Mouse (Mus musculus) CH12.LX (cell line): Measurements from ENCODE around the gene Pkd1l3. TPM values are rescaled to one million over a fixed set of nuclear protein-coding genes. Genes with fewer than 3 reads are reported as not detected.

Experiments used
- DNase-seq: peaks from one replicate; pipeline ENCODE4 v3.0.0-alpha.2; 2013; ENCODE audit errors: extremely low read depth
- H3K27ac ChIP-seq: 2 replicates; pipeline ENCODE4 v1.5.1; 2012; ENCODE audit warnings: low read depth, mild to moderate bottlenecking, control low read depth, moderate library complexity; ENCODE audit not compliant: insufficient read depth
- H3K27me3 ChIP-seq: replicated peaks from 2 replicates; pipeline ENCODE3; 2012; ENCODE audit warnings: inconsistent platforms
- H3K36me3 ChIP-seq, 2 experiments: replicated peaks in 1 of 2; 2 replicates each; pipeline versions ENCODE3 to v1.6.1; 2012; ENCODE audit warnings: inconsistent platforms in 1 of 2, low read length in 1 of 2, mild to moderate bottlenecking in 1 of 2, mixed read lengths in 1 of 2, moderate library complexity in 1 of 2; ENCODE audit not compliant: control insufficient read depth in 1 of 2, insufficient read depth in 1 of 2
- H3K4me1 ChIP-seq, 2 experiments: 2 replicates each; pipeline ENCODE4 v1.6.1; 2012; ENCODE audit warnings: inconsistent platforms in 1 of 2, moderate library complexity in 1 of 2; ENCODE audit not compliant: insufficient read depth in 2 of 2, control insufficient read depth in 1 of 2
- H3K4me2 ChIP-seq: 2 replicates; pipeline ENCODE4 v1.6.1; 2012; ENCODE audit warnings: low read depth, mild to moderate bottlenecking, control low read depth; ENCODE audit not compliant: poor library complexity, insufficient read depth, severe bottlenecking
- H3K4me3 ChIP-seq, 3 experiments: fragments of 150-350 bp in 1 of 3; sonication (generic) in 1 of 3; replicated peaks in 1 of 3; 2 replicates each; pipeline versions ENCODE3 to v1.5.1; 2011 to 2012; ENCODE audit warnings: low read depth in 2 of 3, low read length in 2 of 3, mild to moderate bottlenecking in 2 of 3, moderate library complexity in 2 of 3, control low read depth in 1 of 3, improper control_type of control experiment in 1 of 3, inconsistent platforms in 1 of 3, mixed read lengths in 1 of 3; ENCODE audit not compliant: poor library complexity in 1 of 3
- H3K79me2 ChIP-seq: replicated peaks from 2 replicates; pipeline ENCODE4 v1.6.1; 2012; ENCODE audit warnings: mild to moderate bottlenecking, moderate library complexity; ENCODE audit not compliant: control insufficient read depth, poor library complexity, insufficient read depth, severe bottlenecking; ENCODE audit errors: extremely low read depth
- H3K9ac ChIP-seq: 2 replicates; pipeline ENCODE4 v1.6.1; 2012; ENCODE audit warnings: low read depth, mild to moderate bottlenecking, control low read depth, moderate library complexity; ENCODE audit not compliant: insufficient read depth
- H3K9me3 ChIP-seq: replicated peaks from 2 replicates; pipeline ENCODE3; 2012; ENCODE audit warnings: low read length, inconsistent platforms, mixed read lengths
- BHLHE40 ChIP-seq: IDR thresholded peaks from 2 replicates; pipeline ENCODE4 v1.6.1; 2011; ENCODE audit warnings: mild to moderate bottlenecking, low read depth, low read length, improper control_type of control experiment
- CHD2 ChIP-seq: IDR thresholded peaks from 2 replicates; pipeline ENCODE4 v1.6.1; 2011; ENCODE audit warnings: low read length, improper control_type of control experiment
- CTCF ChIP-seq, 2 experiments: IDR thresholded peaks in 1 of 2; conservative IDR thresholded peaks in 1 of 2; 2 replicates each; pipeline ENCODE4 v1.5.1; 2011 to 2012; ENCODE audit warnings: low read depth in 2 of 2, low read length in 2 of 2, improper control_type of control experiment in 1 of 2, inconsistent platforms in 1 of 2, mild to moderate bottlenecking in 1 of 2, moderate library complexity in 1 of 2
- ETS1 ChIP-seq: conservative IDR thresholded peaks from 2 replicates; pipeline ENCODE4 v1.6.1; 2012; ENCODE audit warnings: low read depth, mild to moderate bottlenecking, inconsistent platforms, low read length, improper control_type of control experiment, moderate library complexity
- IRF4 ChIP-seq: IDR thresholded peaks from 2 replicates; pipeline ENCODE4 v1.6.1; 2014; ENCODE audit warnings: low read depth, mild to moderate bottlenecking, inconsistent platforms, low read length, improper control_type of control experiment
- JUN ChIP-seq: IDR thresholded peaks from 2 replicates; pipeline ENCODE4 v1.6.1; 2011; ENCODE audit warnings: low read depth, mild to moderate bottlenecking, low read length, improper control_type of control experiment, moderate library complexity; ENCODE audit not compliant: insufficient read depth
- JUND ChIP-seq: conservative IDR thresholded peaks from 2 replicates; pipeline ENCODE4 v1.6.1; 2011; ENCODE audit warnings: low read depth, low read length, improper control_type of control experiment
- MAX ChIP-seq: IDR thresholded peaks from 2 replicates; pipeline ENCODE4 v1.6.1; 2011; ENCODE audit warnings: low read length, improper control_type of control experiment
- MXI1 ChIP-seq: IDR thresholded peaks from 2 replicates; pipeline ENCODE4 v1.6.1; 2011; ENCODE audit warnings: mild to moderate bottlenecking, low read depth, low read length, improper control_type of control experiment
- NRF1 ChIP-seq: IDR thresholded peaks from 2 replicates; pipeline ENCODE4 v1.6.1; 2014; ENCODE audit warnings: low read depth, mild to moderate bottlenecking, inconsistent platforms, low read length, improper control_type of control experiment, moderate library complexity
- PAX5 ChIP-seq: IDR thresholded peaks from 2 replicates; pipeline ENCODE4 v1.6.1; 2012; ENCODE audit warnings: low read length, inconsistent platforms, mixed read lengths
- RAD21 ChIP-seq: IDR thresholded peaks from 2 replicates; pipeline ENCODE4 v1.6.1; 2011; ENCODE audit warnings: low read depth, mild to moderate bottlenecking, low read length, improper control_type of control experiment, moderate library complexity
- RCOR1 ChIP-seq: conservative IDR thresholded peaks from 2 replicates; pipeline ENCODE4 v1.6.1; 2012; ENCODE audit warnings: low read depth, mild to moderate bottlenecking, inconsistent platforms, low read length, improper control_type of control experiment
- SIN3A ChIP-seq: IDR thresholded peaks from 2 replicates; pipeline ENCODE4 v1.6.1; 2012; ENCODE audit warnings: low read length, improper control_type of control experiment, inconsistent platforms
- SMC3 ChIP-seq: IDR thresholded peaks from 2 replicates; pipeline ENCODE4 v1.6.1; 2011; ENCODE audit warnings: low read depth, low read length, improper control_type of control experiment
- UBTF ChIP-seq: IDR thresholded peaks from 2 replicates; pipeline ENCODE4 v1.6.1; 2012; ENCODE audit warnings: low read depth, mild to moderate bottlenecking, inconsistent platforms, low read length, improper control_type of control experiment, moderate library complexity
- ZKSCAN1 ChIP-seq: IDR thresholded peaks from 2 replicates; pipeline ENCODE4 v1.6.1; 2012; ENCODE audit warnings: low read depth, inconsistent platforms, low read length, improper control_type of control experiment, borderline replicate concordance
- ZMIZ1 ChIP-seq: IDR thresholded peaks from 2 replicates; pipeline ENCODE4 v1.6.1; 2012; ENCODE audit warnings: low read depth, mild to moderate bottlenecking, inconsistent platforms, low read length, improper control_type of control experiment
- dilution Hi-C: fragments of 300-500 bp; cut with MboI; formaldehyde crosslinking; loops from 2 replicates; pipeline ENCODE4 v1.14.3; 2020; ENCODE audit warnings: low sequenced_read_pairs; ENCODE audit not compliant: extremely low pct_unique_long_range_greater_than_20kb, extremely low pct_ligation_motif_present
- in situ Hi-C: fragments of 300-500 bp; cut with MboI; formaldehyde crosslinking; loops from 3 replicates; pipeline ENCODE4 v1.14.3; 2019; ENCODE audit warnings: low sequenced_read_pairs, low pct_ligation_motif_present, low pct_unique_long_range_greater_than_20kb, mixed read lengths
- polyA plus RNA-seq: library from polyadenylated mRNA; unstranded; fragments of >175 nt; gene quantifications from 2 replicates; pipeline ENCODE4 v1.2.1, GENCODE M21; 2012; ENCODE audit warnings: low read depth; ENCODE audit not compliant: insufficient read length
- total RNA-seq, 2 experiments: library from RNA; depleted of rRNA; stranded (reverse); fragments of 300-350 nt in 1 of 2; fragments of >200 nt in 1 of 2; gene quantifications; 2 replicates each; pipeline ENCODE4 v1.2.3; 2012 to 2014

Gene Pkd1l3
- total and polyA plus RNA-seq, 3 experiments: 3.5 to 10.0 (median 6.0) TPM

GRCm38 (mm10) chr8:109595854-109596253, 18.5 kb upstream of the Pkd1l3 start:
- no peaks in the 10 kb centered on the region for H3K9me3 ChIP-seq
- no peaks in the 10 kb centered on the region for H3K27me3 ChIP-seq
- no peak overlapping the region for H3K4me2 ChIP-seq
- dilution Hi-C loops: no loop called here
- no peak overlapping the region for H3K4me3 ChIP-seq
- H3K27ac ChIP-seq: no peak overlapping the region
- H3K9ac ChIP-seq: no peak overlapping the region
- in situ Hi-C loops: no loop called here
- H3K4me1 ChIP-seq: no peaks in the 10 kb centered on the region
- peak; percentile 56 for DNase-seq
- TF ChIP-seq JUND (no peak), ZKSCAN1 (no peak), RAD21 (peak; percentile 32), IRF4 (no peak), CTCF (conservative IDR thresholded peaks at IDR 0.05 in 1 of 2, IDR thresholded peaks at IDR 0.05 in 1 of 2; ENCODE audit: low read depth in 2 of 2, low read length in 2 of 2) (peak; percentile 78 to 100), MAX (no peak), MXI1 (no peak), ZMIZ1 (no peak), BHLHE40 (no peak), JUN (no peak), ETS1 (no peak), SMC3 (peak; percentile 65), PAX5 (no peak)
- no peaks in the 10 kb centered on the region for H3K79me2 ChIP-seq
- H3K36me3 ChIP-seq: peaks cover 44 to 84% of the 10 kb centered on the region in 2 experiments

DNA sequence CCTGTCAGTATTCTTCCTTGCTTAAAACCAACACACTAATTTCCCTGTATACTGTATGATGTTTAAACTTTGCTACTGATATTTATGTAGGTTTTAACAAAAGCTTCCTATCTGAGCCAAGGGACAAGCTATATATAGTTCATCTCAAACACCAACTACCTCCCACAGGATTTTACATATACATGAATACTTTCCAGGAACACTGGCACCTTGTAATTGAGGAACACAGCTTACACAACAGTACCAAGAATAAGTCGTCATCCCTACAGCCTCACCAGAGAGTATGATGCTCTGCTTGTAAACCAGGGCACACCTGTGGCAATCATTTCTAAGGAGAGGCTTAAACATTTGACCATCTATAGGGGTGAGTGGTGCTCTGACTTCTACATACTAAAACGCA, 7.6 kb upstream of the Pkd1l3 start:
- no peak overlapping the region for H3K4me3 ChIP-seq
- H3K27me3 ChIP-seq: no peaks in the 10 kb centered on the region
- no peaks in the 10 kb centered on the region for H3K9me3 ChIP-seq
- TF ChIP-seq NRF1 (no peak), SIN3A (no peak), RCOR1 (no peak), SMC3 (no peak), UBTF (no peak), RAD21 (no peak), CHD2 (no peak)
- no peak overlapping the region for H3K27ac ChIP-seq
- no peaks in the 10 kb centered on the region for H3K79me2 ChIP-seq
- no peak overlapping the region for H3K4me2 ChIP-seq
- H3K9ac ChIP-seq: no peak overlapping the region
- dilution Hi-C loops (no loop called here), in situ Hi-C loops (no loop called here)
- peaks cover 5 to 27% of the 10 kb centered on the region in 2 experiments; a peak in 3 of 4 replicates for H3K4me1 ChIP-seq
- no peak for DNase-seq
- peaks cover 31 to 51% of the 10 kb centered on the region in 2 experiments for H3K36me3 ChIP-seq
